Mouse (Mus musculus) kidney, postnatal 36 days (tissue): Measurements from ENCODE around the gene Actr3b.
"Not testable (repeated sequence)": the region's sequence is repeated elsewhere in the genome, so short reads cannot be mapped to it uniquely, and the experiment has no call there.

Source experiments
- DNase-seq, 2 experiments: peaks; one replicate each; pipeline ENCODE4 v3.0.0; 2021 to 2022; ENCODE audit warnings: mixed read lengths in 2 of 2

Gene Actr3b

DNA sequence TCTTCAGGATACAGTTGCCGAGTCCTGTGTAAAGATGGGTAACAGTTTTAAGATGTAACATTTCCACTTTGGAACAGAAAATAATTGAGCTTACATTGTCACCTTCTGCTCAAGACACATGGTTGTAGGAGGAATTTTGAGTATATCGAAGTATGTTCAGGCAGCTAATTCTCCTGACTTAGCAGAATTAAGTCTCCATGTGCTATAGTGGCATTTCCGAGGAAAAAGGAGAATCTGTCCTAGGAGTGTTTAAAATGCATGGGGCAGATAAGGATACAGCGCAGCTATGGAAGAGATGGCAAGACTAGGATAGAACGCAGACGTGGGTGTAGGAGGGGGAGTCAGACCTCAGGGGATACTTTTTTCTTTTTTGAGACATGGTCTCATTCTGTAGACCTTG lies 31.8 kb downstream of the Actr3b start:
- no peak for DNase-seq

- DNase-seq = no peak
Observed at GRCm38 (mm10) chr5:25797776-25798175, 38.0 kb downstream of the Actr3b start.

DNA sequence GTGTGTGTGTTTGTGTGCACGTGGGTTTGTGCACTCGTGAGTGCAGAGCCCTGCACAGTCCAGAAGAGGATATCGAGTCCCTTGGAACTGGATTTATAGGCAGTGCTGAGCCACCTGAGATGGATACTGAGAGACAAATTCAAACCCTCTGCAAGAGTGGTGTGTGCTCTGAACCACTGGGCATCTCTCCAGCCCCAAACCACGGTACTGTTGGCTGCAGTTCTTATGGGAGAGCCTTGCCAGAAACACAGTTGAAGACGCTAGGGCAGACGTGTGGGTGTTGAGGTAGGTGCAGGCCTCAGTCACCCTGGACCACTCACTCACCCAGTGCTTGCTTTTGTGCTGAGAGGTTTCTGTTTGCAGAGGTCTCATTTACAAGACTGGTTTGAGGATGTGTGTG lies 41.1 kb downstream of the Actr3b start:
- DNase-seq = no peak

DNA sequence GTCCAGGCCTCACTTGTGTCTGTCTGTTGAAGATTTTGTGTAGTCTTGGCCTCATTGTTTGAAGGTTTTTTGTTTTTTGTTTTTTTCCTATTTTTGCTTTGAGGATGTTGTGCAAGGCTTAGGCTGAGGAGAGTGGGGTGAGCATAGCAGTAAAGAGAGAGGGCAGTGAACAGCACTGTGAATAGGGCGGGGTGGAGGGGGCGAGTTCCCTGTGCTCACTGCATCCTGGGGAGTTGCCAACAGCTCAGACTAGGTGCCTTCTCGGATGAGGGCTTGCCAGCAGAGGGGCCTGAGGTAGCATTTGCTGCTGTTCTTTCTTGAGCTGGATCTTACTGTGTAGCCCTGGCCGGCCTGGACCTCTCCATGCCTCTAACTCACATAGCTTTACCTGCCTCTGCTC lies 41.9 kb downstream of the Actr3b start:
- no peak for DNase-seq

- DNase-seq = peak in 1 of 2 experiments; percentile 2
Observed at GRCm38 (mm10) chr5:25804569-25804968, 44.8 kb downstream of the Actr3b start.

- no peak for DNase-seq
Observed at GRCm38 (mm10) chr5:25812922-25813321, 53.1 kb downstream of the Actr3b start.

GRCm38 (mm10) chr5:25829308-25830094 lies 69.7 kb downstream of the Actr3b start:
- DNase-seq = no peak

DNA sequence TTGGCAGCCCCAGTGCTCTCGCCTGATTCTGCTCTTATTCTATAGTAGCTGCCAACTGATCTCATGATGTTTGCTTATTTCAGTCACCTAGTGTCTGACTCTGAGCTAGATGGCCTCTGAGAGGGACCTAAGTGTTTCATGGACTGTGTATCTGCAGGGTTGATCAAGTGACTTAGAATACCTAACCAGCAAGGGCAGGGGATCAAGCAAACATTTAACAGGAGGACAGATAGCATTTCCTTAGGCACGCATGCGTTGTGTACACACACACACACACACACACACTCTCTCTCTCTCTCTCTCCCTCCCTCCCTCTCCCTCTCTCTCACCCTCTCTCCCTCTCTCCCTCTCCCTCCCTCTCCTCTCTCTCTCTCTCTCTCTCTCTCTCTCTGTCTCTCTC lies 71.0 kb downstream of the Actr3b start:
- no peak for DNase-seq

DNA sequence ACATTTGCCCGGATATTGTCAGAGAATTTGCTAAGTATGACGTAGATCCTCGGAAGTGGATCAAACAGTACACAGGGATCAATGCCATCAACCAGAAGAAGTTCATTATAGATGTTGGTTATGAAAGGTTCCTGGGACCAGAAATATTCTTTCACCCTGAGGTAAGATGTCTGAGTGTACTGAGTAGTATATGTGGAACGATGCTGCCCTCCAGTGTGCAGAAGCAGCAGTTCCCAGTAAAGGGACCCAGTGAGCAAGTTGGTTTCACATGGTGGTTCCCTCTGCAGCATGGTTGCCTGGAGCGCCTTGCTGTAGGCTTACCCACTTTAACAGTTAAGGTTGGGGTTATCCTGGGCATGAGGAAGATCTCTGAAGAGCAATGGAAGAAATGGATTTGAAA lies 71.8 kb downstream of the Actr3b start:
- peak; percentile 27 to 64 for DNase-seq

DNA sequence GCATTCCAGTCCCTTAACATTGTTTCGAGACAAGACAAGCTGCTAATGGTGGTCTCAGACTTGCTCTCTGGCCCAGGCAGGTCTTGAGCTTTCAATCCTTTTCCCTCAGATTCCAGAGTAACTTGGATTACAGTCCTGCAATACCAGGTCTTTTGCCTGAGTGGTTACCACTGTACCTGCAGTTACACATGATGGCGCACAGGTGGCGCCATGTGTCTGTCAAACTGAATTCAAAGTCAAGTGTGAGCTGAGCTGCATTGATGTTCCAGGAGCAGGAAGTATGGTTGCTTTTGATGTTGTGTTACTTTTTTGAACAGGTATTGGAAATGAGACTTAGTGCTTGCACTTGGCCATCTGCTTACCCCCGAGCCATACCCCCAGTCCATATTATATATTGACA lies 79.6 kb downstream of the Actr3b start:
- peak; percentile 8 to 67 for DNase-seq

GRCm38 (mm10) chr5:25846558-25846957 lies 86.8 kb downstream of the Actr3b start:
- DNase-seq = no peak

- DNase-seq = no peak
Observed at GRCm38 (mm10) chr5:25847154-25847553, 87.4 kb downstream of the Actr3b start.

- DNase-seq = peak; percentile 3 to 54
Observed at GRCm38 (mm10) chr5:25848058-25848457, 88.3 kb downstream of the Actr3b start.

DNA sequence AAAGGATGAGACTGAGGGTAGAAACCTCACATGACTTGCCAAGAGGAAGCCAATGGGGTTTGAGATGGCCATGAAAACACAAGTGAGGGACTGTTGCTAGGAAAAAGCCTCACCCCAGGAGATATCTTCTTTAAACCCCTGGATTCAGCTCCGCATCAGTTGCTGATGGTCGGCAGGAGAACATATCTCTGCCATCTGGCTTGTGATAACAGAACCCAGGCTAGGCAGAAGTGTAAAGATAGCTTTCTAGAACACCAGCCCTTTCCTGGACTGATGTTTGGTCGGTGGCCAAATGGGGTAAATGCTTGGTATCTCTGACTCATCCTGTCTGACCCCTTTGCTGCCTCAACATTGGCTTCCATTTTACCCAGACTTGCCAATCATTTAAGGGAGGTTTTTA lies 106.4 kb downstream of the Actr3b start:
- DNase-seq = no peak

DNA sequence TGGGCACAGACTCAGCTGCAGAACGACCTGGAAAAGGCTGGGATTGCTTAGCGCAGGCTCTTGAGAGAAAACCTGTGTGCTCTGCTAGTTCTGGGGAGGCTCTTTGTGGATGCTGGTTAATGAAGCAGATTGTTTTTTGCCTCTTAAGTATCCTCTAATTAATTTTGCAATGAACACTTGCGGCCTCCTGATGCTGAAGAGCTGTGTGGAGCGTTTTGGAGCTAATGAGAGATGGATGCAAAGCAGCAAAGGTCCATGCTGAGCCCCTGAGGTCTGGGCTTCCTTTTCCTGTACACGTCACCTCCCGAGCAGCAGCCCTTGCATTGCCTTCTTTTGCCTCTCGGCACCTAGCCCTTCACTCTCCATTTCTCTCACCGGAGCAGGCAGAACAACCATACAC lies 110.1 kb downstream of the Actr3b start:
- no peak for DNase-seq

DNA sequence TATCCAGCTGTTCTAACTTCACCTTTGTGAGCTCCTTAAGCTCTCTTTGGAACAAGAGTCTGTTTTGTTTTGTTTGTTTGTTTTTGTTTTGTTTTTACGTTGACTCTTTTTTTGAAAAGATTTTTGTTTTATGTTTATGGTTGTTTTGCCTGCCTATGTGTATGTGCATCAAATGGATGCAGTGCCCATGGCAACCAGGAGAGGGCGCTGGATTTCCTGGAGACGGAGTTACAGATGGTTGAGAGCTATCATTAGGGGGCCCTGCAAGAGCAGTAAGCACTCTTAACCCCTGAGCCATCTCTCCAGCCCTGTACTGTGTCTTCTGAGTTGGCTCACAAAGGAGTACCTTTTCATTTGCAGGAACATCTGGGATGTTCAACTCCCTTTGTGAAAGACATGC lies 110.8 kb downstream of the Actr3b start:
- DNase-seq = no peak

DNA sequence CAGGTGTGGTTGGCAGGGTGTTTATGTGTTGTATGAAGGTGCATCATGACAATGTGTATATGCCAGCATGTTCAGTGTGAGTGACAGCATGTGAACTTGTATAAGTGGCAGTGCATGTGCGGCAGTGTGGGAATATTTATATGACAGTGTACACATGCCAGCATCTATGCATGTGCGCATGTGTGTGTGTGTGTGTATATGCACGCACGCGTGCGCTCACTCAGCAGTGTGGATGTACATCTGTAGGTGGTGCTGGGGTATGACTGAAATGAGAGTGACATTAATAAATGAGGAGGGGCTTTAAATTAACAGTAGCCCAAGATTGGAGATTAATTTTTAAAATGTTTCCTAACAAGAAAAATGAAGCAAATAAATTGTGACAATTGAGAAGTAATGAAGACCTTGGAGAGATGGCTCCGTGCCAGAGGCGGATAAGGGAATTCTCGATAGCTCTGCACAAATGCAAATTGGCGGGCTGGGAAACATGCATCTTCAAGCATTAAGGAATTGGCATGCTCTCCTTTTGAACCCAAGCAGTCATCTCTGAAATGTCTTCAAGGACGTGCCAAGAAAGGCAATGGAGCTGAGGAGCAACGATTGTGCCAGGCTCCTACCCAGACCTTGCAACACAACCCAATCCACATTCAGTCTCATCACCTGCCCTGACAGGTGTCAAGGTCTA lies 111.7 kb downstream of the Actr3b start:
- no peak for DNase-seq

- DNase-seq = peak; percentile 24 to 66
Observed at GRCm38 (mm10) chr5:25873046-25873445, 113.2 kb downstream of the Actr3b start.

GRCm38 (mm10) chr5:25875927-25876326 lies 116.1 kb downstream of the Actr3b start:
- DNase-seq = not testable (repeated sequence)

- no peak for DNase-seq
Observed at GRCm38 (mm10) chr5:25877281-25877680, 117.5 kb downstream of the Actr3b start.

- DNase-seq = no peak
Observed at GRCm38 (mm10) chr5:25877996-25878395, 118.2 kb downstream of the Actr3b start.

- no peak for DNase-seq
Observed at GRCm38 (mm10) chr5:25886708-25887107, 126.9 kb downstream of the Actr3b start.

GRCm38 (mm10) chr5:25889746-25890382 lies 130.1 kb downstream of the Actr3b start:
- no peak for DNase-seq

DNA sequence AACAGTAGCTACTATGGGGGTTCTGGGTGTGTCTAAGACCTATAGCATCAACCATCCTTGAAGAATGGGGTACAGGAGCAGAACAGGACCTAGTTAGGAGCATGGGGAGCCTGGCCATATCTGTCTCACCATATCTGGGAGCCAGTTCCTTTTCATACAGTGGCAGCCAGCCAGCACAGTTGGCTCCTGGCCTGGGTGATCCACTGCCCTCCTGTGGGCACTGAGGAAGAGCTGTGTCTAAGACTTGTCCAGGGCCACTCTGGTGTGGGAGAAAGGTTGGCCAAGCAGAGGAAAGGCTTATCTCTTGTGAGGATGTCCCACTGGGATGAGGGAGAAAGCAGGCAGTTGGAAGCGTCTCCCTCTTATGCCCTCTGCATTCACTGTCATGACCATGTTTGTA lies 131.5 kb downstream of the Actr3b start:
- peak; percentile 33 to 78 for DNase-seq
